Mouse (Mus musculus) stomach, embryonic 15.5 days (tissue): Measurements from ENCODE around the gene Sufu. TPM values are rescaled to one million over a fixed set of nuclear protein-coding genes. Genes with fewer than 3 reads are reported as not detected.
A peak's percentile ranks its signal among the peaks of the same experiment; 100 is the strongest.

Experiments used
- ATAC-seq: fragments of 200-750 bp; cut with Nextera tagmentation; 2 replicates; pipeline ENCODE4 v1.8.0; 2017; ENCODE audit warnings: low read depth, moderate number of reproducible peaks, moderate TSS enrichment; ENCODE audit not compliant: insufficient read depth, low FRiP score
- H3K27ac ChIP-seq: fragments of 300-500 bp; sonication (generic); 2 replicates; pipeline ENCODE4 v1.5.1; 2015; ENCODE audit warnings: mild to moderate bottlenecking, inconsistent platforms
- H3K27me3 ChIP-seq: fragments of 300-500 bp; sonication (generic); replicated peaks from 2 replicates; pipeline ENCODE4 v1.6.1; 2015; ENCODE audit warnings: inconsistent platforms
- H3K36me3 ChIP-seq: fragments of 300-500 bp; sonication (generic); 2 replicates; pipeline ENCODE4 v1.6.1; 2015; ENCODE audit warnings: inconsistent platforms
- H3K4me1 ChIP-seq: fragments of 300-500 bp; sonication (generic); 2 replicates; pipeline ENCODE4 v1.6.1; 2015; ENCODE audit warnings: inconsistent platforms
- H3K4me2 ChIP-seq: fragments of 300-500 bp; sonication (generic); 2 replicates; pipeline ENCODE4 v1.6.1; 2015; ENCODE audit warnings: mild to moderate bottlenecking, inconsistent platforms
- H3K4me3 ChIP-seq: fragments of 300-500 bp; sonication (generic); replicated peaks from 2 replicates; pipeline ENCODE4 v1.5.1; 2015; ENCODE audit warnings: inconsistent platforms
- H3K9ac ChIP-seq: fragments of 300-500 bp; sonication (generic); 2 replicates; pipeline ENCODE4 v1.6.1; 2015; ENCODE audit warnings: inconsistent platforms
- H3K9me3 ChIP-seq: fragments of 300-500 bp; sonication (generic); 2 replicates; pipeline ENCODE4 v1.6.1; 2016; ENCODE audit warnings: inconsistent platforms
- WGBS: fragments of 180-500 bp; shearing (Covaris S2); methylation state at CpG from one replicate; pipeline ENCODE4 v1.1.7; 2015; 5-methylcytosine and 5-hydroxymethylcytosine counted together
- polyA plus RNA-seq: library from polyadenylated mRNA; unstranded; fragments of >200 nt; fragmentation: Nextera tagmentation; extraction: Ambion mirVana; gene quantifications from 2 replicates; pipeline ENCODE4 v1.2.1, GENCODE M21; 2015

Sufu gene
- polyA plus RNA-seq, 1 experiment from 2014 or later, result 24.9 TPM

DNA sequence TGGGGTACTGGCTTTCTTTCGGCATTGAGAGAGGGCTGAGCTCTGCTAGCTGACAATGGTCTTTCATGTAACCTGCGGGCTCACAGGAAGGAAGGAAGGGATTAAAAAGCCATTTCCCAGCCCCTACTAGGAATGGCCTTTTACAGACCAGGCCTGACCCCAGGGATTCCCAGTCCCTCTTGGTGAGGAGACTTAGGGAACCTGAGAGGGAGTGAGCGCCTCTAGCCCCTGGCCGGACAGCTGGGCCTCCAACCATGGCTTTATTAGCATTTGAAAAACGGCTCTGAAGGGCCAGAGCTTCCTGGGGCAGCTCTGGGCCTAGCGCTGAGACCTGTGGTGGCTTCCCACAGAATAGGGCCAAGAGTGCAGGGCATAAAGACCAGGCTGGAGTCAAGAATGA, 46.8 kb downstream of the Sufu start:
- no peak overlapping the region for H3K9ac ChIP-seq
- peak overlapping the region; percentile 49 for H3K27ac ChIP-seq
- H3K36me3 ChIP-seq, result no peaks in the 10 kb centered on the region
- WGBS, result 53% methylated on average over 6 of the region's 6 CpGs
- no peak for ATAC-seq
- H3K9me3 ChIP-seq, result no peaks in the 10 kb centered on the region
- H3K4me1 ChIP-seq, result peaks cover 16% of the 10 kb centered on the region
- no peak overlapping the region for H3K4me3 ChIP-seq
- no peaks in the 10 kb centered on the region for H3K27me3 ChIP-seq
- no peak overlapping the region for H3K4me2 ChIP-seq

DNA sequence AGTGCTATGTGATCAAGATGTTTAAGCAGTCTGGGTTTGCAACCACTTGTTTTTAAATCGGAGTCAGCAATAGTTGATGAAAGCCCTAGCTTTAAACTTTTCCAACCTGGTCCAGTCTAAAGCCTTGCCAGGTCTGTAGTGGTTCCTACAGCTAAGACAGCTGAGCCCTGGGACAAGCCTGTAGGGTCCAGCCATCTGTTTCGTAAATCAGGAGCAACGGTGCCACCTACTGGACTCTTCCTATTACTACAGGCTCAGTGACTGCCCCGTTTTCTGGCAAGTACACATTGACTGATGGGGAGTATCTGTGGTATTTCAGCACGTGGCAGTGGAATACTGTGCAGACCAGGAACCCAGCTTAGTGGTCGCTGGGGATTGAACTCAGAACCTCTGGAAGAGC, 47.5 kb downstream of the Sufu start:
- Histone ChIP-seq H3K4me2 (no peak overlapping the region), H3K27me3 (no peaks in the 10 kb centered on the region), H3K4me3 (no peak overlapping the region), H3K9ac (no peak overlapping the region), H3K36me3 (no peaks in the 10 kb centered on the region), H3K9me3 (no peaks in the 10 kb centered on the region), H3K27ac (no peak overlapping the region), H3K4me1 (peaks cover 16% of the 10 kb centered on the region)
- peak; percentile 62; the same call in 1 of the 2 replicates for ATAC-seq
- WGBS, result 6% methylated on average over 6 of the region's 6 CpGs

DNA sequence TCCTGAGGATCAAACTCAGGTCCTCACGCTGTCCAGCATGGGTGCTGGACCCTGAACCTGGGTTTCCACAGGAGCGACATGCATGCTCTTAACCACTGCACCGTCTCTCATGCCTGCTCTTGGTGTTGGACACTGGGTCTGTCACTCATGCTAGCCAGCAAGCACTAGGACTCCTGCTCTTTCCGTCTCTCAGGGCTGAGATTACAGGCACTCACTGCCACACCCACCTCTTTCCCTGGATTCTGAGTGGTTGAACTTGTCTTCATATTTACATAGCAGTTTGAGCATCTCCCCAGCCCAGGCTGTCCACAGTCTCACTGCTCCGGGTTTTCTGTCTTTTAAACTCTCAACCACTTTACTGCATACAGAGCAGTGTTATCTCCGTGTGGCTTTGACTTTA, 48.9 kb downstream of the Sufu start:
- H3K9me3 ChIP-seq, result no peaks in the 10 kb centered on the region
- no peaks in the 10 kb centered on the region for H3K36me3 ChIP-seq
- no peak overlapping the region for H3K4me3 ChIP-seq
- no peaks in the 10 kb centered on the region for H3K27me3 ChIP-seq
- no peak for ATAC-seq
- H3K9ac ChIP-seq, result no peak overlapping the region
- H3K27ac ChIP-seq, result no peak overlapping the region
- H3K4me2 ChIP-seq, result no peak overlapping the region
- H3K4me1 ChIP-seq, result peaks cover 16% of the 10 kb centered on the region
- WGBS, result 51% methylated on average over 6 of the region's 6 CpGs

DNA sequence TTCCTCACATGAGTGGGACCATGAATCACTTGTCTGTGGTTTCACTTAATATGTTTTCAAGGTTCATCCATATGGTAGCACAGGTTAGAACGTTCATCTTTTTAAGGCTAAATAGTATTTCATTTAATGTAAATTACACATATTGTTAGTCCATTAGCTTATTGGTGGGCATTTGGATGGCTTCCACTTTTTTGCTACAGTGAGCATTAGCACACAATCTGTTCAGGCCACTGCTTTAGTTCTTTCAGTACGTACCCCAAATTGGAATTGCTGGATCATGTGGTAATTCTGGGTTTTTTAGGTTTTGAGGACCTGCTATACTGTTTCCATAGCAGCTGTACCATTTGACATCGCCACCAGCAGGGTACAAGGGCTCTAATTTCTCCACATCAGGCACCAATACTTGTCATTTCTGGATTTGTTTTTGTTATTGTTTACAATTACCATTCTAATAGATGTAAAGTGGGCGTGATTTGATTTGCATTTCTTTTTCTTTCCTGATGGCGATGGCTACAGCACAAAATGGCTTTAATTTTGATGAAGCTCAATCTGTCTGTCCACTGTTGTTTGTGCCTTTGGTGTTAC, 49.8 kb downstream of the Sufu start:
- WGBS, result 91% methylated on average over 5 of the region's 5 CpGs
- Histone ChIP-seq H3K27me3 (no peaks in the 10 kb centered on the region), H3K27ac (no peak overlapping the region), H3K9ac (no peak overlapping the region), H3K36me3 (no peaks in the 10 kb centered on the region), H3K4me1 (peaks cover 16% of the 10 kb centered on the region), H3K4me3 (no peak overlapping the region), H3K4me2 (no peak overlapping the region), H3K9me3 (no peaks in the 10 kb centered on the region)
- ATAC-seq, result no peak

DNA sequence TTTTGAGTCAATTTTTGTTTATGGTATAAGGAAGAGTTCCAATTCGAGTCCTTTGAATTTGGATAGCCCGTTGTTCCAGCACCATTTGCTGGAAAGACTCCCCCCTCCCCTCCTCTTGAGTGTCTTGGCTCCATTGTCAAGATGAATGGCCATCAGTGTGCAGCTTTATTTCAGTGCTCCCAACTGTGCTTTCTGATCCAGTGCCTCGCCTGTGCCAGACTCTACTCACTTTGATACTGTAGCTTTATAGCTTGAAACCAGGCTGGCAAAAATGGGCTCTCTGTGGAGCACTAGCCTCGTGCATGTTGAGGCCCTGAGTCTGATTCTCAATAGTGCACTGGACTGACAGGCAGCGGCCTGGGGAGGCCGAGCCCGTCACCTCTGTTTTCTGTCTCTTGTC, 50.4 kb downstream of the Sufu start:
- H3K4me2 ChIP-seq, result no peak overlapping the region
- 41% methylated on average over 7 of the region's 7 CpGs for WGBS
- no peaks in the 10 kb centered on the region for H3K9me3 ChIP-seq
- no peak overlapping the region for H3K4me3 ChIP-seq
- H3K9ac ChIP-seq, result no peak overlapping the region
- ATAC-seq, result no peak
- H3K36me3 ChIP-seq, result no peaks in the 10 kb centered on the region
- H3K27ac ChIP-seq, result peak overlapping the region; percentile 37; the same call in 1 of the 2 replicates
- no peaks in the 10 kb centered on the region for H3K27me3 ChIP-seq
- peaks cover 16% of the 10 kb centered on the region for H3K4me1 ChIP-seq

DNA sequence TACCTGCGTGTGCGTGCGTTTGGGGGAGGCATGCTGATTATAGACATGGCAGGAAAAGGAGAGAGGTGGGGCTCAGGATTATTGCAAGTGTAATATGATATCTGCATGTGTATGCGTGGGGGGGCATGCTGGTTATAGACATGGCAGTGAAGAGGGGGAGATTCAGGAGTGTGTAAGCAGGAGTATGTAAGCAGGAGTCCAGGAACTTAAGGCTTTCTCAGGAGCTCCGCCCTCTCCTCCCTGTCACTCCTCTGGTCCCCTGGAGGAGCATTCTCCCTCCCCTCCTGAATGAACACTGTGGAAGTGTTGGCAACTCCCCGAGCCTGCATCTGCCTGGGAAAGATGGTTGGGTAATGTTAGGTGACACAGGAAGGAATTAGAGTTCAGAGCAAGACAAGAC, 51.2 kb downstream of the Sufu start:
- 33% methylated on average over 6 of the region's 6 CpGs for WGBS
- Histone ChIP-seq H3K4me3 (no peak overlapping the region), H3K27ac (peak overlapping the region; percentile 37; the same call in 1 of the 2 replicates), H3K9ac (no peak overlapping the region), H3K27me3 (no peaks in the 10 kb centered on the region), H3K36me3 (no peaks in the 10 kb centered on the region), H3K4me2 (no peak overlapping the region), H3K4me1 (peaks cover 16% of the 10 kb centered on the region), H3K9me3 (no peaks in the 10 kb centered on the region)
- ATAC-seq, result no peak; the same call in 1 of the 2 replicates

DNA sequence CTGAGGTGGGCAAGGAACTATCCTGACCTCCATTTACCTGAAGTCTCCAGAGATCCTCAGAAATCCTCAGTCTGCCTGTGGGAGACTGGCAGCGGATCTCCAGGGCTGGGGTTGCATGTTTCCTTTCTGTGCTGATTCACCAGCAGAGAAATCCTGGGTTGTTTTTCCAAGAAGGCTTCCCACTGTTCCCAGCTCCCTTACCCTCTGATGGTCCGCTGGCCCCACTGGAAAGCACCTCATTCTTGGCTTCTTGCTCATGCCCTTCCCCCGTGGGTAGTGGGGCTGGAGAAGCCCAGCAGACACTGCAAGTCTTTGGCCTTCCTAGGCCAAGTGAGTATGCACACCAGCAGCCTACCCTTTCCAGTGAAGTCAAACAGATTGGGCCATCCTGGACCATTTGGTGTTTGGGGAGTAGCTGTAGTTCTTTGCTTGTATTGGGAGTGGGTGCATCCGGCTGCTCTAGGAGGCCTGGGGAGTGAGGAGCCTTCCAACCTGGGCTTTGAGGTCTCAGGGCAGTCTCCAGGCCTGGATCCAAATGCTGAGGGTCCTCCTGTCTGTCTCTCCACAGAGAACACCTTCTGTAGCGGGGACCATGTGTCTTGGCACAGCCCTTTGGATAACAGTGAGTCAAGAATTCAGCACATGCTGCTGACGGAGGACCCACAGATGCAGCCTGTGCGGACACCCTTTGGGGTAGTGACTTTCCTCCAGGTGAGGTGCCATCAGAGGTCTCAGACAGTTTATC, 52.7 kb downstream of the Sufu start:
- Histone ChIP-seq H3K27ac (no peak overlapping the region), H3K27me3 (no peaks in the 10 kb centered on the region), H3K4me2 (no peak overlapping the region), H3K36me3 (0 out of 2 replicates have a peak, but pooled peaks cover 4% of the 10 kb centered on the region), H3K9ac (no peak overlapping the region), H3K4me1 (peaks cover 25% of the 10 kb centered on the region), H3K9me3 (no peaks in the 10 kb centered on the region), H3K4me3 (no peak overlapping the region)
- no peak for ATAC-seq
- WGBS, result 88% methylated on average over 7 of the region's 7 CpGs

DNA sequence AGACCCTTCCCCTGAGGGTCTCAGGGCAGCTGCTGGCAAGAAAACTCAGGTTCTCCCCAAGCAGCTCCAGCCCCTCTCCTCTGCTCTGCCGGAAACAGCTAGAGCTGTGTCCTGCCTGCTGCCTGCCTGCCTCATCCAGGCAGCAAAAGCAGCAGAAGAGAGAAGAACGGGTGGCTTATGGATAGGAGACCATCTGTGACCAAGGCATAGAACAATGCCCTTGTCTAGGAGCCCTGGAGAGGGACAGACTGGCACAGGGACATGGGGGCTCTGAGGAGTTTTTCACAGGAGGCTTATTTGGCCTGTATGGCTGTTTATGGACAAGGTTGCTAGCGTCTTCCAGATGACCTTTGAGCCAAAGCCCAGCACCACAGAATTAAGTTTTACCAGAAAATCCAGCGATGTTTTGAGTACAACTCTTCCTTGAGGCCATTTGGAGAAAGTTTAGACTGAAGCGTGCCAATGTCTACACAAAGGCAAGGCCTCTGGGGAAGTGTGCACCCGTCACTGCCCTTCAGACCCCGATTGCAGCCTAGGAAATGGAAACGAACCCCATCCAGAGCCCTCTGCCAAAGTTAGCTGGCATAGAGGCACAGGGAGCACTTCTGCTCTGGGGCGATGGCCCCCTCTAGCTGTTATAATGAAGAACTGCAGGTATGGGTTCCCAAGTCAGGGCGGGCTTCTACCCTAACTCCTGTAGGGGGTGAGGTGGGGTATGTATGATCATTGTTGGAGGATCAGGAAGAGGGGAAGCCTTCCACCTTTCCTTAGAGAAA, 55.5 kb downstream of the Sufu start:
- WGBS, result 43% methylated on average over 10 of the region's 10 CpGs
- Histone ChIP-seq H3K9ac (no peak overlapping the region), H3K4me3 (no peak overlapping the region), H3K36me3 (0 out of 2 replicates have a peak, but pooled peaks cover 6% of the 10 kb centered on the region), H3K4me2 (no peak overlapping the region), H3K4me1 (peaks cover 37% of the 10 kb centered on the region), H3K27ac (0 out of 2 replicates have a peak overlapping the region, but pooled peaks have one; percentile 6), H3K9me3 (no peaks in the 10 kb centered on the region), H3K27me3 (no peaks in the 10 kb centered on the region)
- ATAC-seq, result no peak

DNA sequence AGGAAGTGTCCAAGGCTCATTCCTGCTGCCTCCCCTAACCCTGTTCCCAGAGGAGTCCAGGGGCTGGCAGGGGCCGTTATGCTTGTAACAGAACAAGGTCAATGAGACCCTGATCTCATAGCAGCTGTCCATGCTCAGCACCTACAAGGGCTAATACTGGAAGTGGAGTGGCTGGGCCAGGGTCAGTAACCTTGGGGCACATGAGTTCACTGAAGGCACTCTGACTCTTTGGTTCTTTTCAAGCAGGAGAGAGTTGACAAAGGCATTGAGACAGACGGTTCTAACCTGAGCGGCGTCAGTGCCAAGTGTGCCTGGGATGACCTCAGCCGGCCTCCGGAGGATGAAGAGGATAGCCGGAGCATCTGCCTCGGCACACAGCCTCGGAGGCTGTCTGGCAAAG, 56.2 kb downstream of the Sufu start:
- Histone ChIP-seq H3K9ac (no peak overlapping the region), H3K9me3 (no peaks in the 10 kb centered on the region), H3K27ac (peak overlapping the region; percentile 95; the same call in 1 of the 2 replicates), H3K4me1 (peaks cover 32% of the 10 kb centered on the region), H3K4me2 (no peak overlapping the region), H3K4me3 (no peak overlapping the region), H3K27me3 (no peaks in the 10 kb centered on the region), H3K36me3 (0 out of 2 replicates have a peak, but pooled peaks cover 6% of the 10 kb centered on the region)
- no peak for ATAC-seq
- 77% methylated on average over 9 of the region's 9 CpGs for WGBS

DNA sequence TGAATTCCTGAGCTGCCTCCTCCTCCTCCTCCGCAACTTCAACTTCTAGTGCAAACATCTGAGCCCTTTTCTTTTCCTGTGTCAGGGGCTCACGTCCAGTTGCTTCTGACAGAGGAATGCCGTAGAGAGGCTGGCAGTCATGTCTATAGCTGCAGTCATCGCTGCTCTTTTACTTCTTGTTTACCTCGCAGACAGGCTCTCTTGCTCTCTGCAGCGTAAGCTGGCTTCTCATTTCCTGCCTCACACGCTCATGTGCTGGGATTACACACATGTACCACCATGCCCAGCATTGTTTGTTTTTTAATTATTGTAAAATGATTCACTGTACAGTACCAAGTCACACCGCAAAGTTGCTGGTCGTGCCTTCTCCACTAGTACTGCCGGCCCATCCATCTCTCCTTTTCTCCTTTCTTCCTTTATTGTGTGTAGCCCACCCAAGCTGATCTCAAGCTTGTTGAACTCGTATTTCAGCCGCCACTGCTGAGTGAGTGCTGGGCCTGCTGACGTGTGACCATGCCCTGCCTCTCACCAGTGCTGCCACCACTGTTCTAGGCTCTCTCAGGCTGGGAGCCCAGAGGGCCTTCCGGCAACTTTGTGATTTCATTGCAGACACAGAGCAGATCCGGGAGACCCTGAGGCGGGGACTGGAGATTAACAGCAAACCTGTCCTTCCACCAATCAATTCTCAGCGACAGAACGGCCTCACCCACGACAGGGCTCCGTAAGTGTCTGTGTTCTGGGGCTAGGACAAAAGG, 57.6 kb downstream of the Sufu start:
- Histone ChIP-seq H3K4me1 (peaks cover 29% of the 10 kb centered on the region), H3K36me3 (0 out of 2 replicates have a peak, but pooled peaks cover 6% of the 10 kb centered on the region), H3K4me3 (no peak overlapping the region), H3K4me2 (peak overlapping the region; percentile 35), H3K9ac (0 out of 2 replicates have a peak overlapping the region, but pooled peaks have one; percentile 4), H3K9me3 (no peaks in the 10 kb centered on the region), H3K27me3 (no peaks in the 10 kb centered on the region), H3K27ac (peak overlapping the region; percentile 95)
- 33% methylated on average over 20 of the region's 20 CpGs for WGBS
- ATAC-seq, result peak; percentile 36; the same call in 1 of the 2 replicates

DNA sequence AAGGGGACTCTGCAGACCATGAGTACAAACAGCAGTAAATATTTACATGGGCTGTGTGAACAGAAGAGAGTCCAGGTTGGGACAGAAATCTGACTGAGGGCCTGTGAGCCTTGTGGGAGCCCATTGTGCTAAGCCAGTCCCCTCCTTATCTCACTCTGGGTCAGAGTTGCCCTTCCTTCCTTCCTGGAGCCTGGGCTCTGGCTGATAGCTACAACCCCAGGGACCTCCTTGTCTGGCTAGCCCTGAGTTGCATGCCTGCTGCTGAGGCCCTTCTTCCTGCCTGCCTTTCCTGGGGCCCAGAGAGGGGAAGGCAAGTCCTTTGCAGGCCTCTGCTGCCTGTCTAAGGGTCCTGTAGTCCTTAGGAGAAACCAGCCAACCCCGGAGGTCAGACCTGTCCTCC, 58.3 kb downstream of the Sufu start:
- ATAC-seq, result peak; percentile 89
- Histone ChIP-seq H3K36me3 (0 out of 2 replicates have a peak, but pooled peaks cover 6% of the 10 kb centered on the region), H3K9me3 (no peaks in the 10 kb centered on the region), H3K4me3 (0 out of 2 replicates have a peak overlapping the region, but pooled peaks have one; percentile 0), H3K27ac (peak overlapping the region; percentile 95), H3K4me2 (peak overlapping the region; percentile 35), H3K27me3 (no peaks in the 10 kb centered on the region), H3K9ac (0 out of 2 replicates have a peak overlapping the region, but pooled peaks have one; percentile 4), H3K4me1 (peaks cover 29% of the 10 kb centered on the region)
- 22% methylated on average over 1 of the region's 1 CpGs for WGBS
